Mouse (Mus musculus) spleen, adult 2 months (tissue): ENCODE results near the gene Gm28305. TPM values are rescaled to one million over a fixed set of nuclear protein-coding genes. Genes with fewer than 3 reads are reported as not detected.
A peak's percentile ranks its signal among the peaks of the same experiment; 100 is the strongest.

ENCODE experiments used
- DNase-seq, 2 experiments: peaks; one replicate each; pipeline versions ENCODE4 v3.0.0 to v3.0.0-alpha.2; 2012 to 2021; ENCODE audit warnings: low spot score in 2 of 2, low read depth in 1 of 2
- H3K27ac ChIP-seq: fragments of 200-500 bp; 2 replicates; pipeline ENCODE4 v1.5.1; 2012; ENCODE audit warnings: low read length, inconsistent platforms; ENCODE audit not compliant: insufficient read depth
- H3K27me3 ChIP-seq: fragments of 200-500 bp; 2 replicates; pipeline ENCODE4 v1.6.1; 2012; ENCODE audit warnings: mild to moderate bottlenecking, moderate library complexity, low read length, inconsistent platforms; ENCODE audit not compliant: control insufficient read depth, insufficient read depth
- H3K36me3 ChIP-seq: fragments of 200-500 bp; 2 replicates; pipeline ENCODE4 v1.6.1; 2012; ENCODE audit warnings: mild to moderate bottlenecking, low read length, inconsistent platforms; ENCODE audit not compliant: control insufficient read depth, insufficient read depth
- H3K4me1 ChIP-seq: fragments of 200-500 bp; 2 replicates; pipeline ENCODE4 v1.6.1; 2011; ENCODE audit warnings: inconsistent platforms; ENCODE audit not compliant: control insufficient read depth, insufficient read depth, insufficient read length
- H3K4me3 ChIP-seq: fragments of 200-500 bp; 2 replicates; pipeline ENCODE4 v1.5.1; 2011; ENCODE audit warnings: mild to moderate bottlenecking, inconsistent platforms; ENCODE audit not compliant: insufficient read depth, insufficient read length; ENCODE audit errors: extremely low read depth
- CTCF ChIP-seq: fragments of 200-500 bp; IDR thresholded peaks from 2 replicates; pipeline ENCODE4 v1.5.1; 2011; ENCODE audit warnings: mild to moderate bottlenecking, inconsistent platforms; ENCODE audit not compliant: insufficient read depth, insufficient read length, insufficient replicate concordance; ENCODE audit errors: extremely low read depth
- POLR2A ChIP-seq: fragments of 200-500 bp; IDR thresholded peaks from 2 replicates; pipeline ENCODE4 v1.6.1; 2011; ENCODE audit warnings: low read depth, low read length, inconsistent platforms
- WGBS: fragments of 180-500 bp; shearing (Covaris S2); methylation state at CpG from one replicate; pipeline ENCODE4 v1.1.7; 2018; 5-methylcytosine and 5-hydroxymethylcytosine counted together
- polyA plus RNA-seq: library from polyadenylated mRNA; depleted of rRNA; stranded (reverse); fragments of >200 nt; gene quantifications from 2 replicates; pipeline ENCODE4 v1.2.3, GENCODE M21; 2012

Gm28305 gene
- polyA plus RNA-seq, 1 experiment, result not detected

DNA sequence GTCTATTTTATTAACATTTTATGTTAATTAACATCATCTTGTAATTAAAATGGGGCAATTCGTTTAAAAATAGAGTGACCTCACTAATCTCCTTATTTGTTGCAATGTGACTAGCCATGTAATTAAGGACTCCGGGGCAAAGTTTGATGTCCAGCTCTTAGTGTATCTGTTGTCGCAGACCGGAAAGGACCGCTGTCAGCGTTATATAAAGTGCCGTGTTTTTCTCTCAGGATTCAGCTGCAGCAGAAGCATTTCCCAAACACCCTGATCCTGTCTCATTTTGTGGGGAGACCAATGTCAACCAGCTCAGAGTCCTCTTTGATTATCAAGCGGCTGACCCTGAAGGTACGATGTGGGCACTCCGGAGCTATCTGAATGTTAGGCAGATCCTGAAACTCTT lies 19.4 kb upstream of the Gm28305 start:
- H3K27ac ChIP-seq, result no peak overlapping the region
- WGBS, result 97% methylated on average over 10 of the region's 10 CpGs
- no peak for TF ChIP-seq POLR2A
- TF ChIP-seq CTCF, result no peak
- H3K36me3 ChIP-seq, result no peaks in the 10 kb centered on the region
- no peaks in the 10 kb centered on the region for H3K4me1 ChIP-seq
- no peak for DNase-seq
- no peak overlapping the region for H3K4me3 ChIP-seq
- no peaks in the 10 kb centered on the region for H3K27me3 ChIP-seq

DNA sequence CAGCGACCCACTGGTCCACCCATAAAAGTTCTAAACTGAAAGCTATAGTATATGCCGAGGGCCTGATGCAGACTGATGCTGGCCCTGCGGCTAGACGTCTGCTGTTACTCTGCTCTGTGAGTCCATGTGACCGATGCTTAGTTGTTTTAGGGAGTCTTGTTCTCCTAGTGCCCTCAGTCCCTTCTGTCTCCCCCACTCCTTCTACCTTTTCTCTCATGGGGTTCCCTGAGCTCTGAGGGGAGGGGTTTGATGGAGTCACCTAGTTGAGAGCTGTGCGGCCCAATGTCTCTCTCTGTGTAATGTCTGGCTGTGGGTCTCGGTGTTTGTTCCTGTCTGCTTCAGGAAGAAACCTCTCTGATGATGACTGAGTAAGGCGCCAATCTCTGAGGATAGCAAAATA lies 13.3 kb upstream of the Gm28305 start:
- no peak for TF ChIP-seq CTCF
- no peak for TF ChIP-seq POLR2A
- Histone ChIP-seq H3K4me1 (no peaks in the 10 kb centered on the region), H3K27me3 (no peaks in the 10 kb centered on the region), H3K36me3 (no peaks in the 10 kb centered on the region; the same call in 1 of the 2 replicates), H3K4me3 (no peak overlapping the region), H3K27ac (no peak overlapping the region)
- 94% methylated on average over 8 of the region's 8 CpGs for WGBS
- no peak for DNase-seq

- no peaks in the 10 kb centered on the region for H3K27me3 ChIP-seq
- H3K4me1 ChIP-seq, result no peaks in the 10 kb centered on the region
- TF ChIP-seq CTCF (no peak), POLR2A (no peak)
- H3K4me3 ChIP-seq, result no peak overlapping the region
- DNase-seq, result no peak
- peaks cover 1% of the 10 kb centered on the region; the same call in 1 of the 2 replicates for H3K36me3 ChIP-seq
- WGBS, result 93% methylated on average over 11 of the region's 11 CpGs
- H3K27ac ChIP-seq, result no peak overlapping the region
Measured at GRCm38 (mm10) chr9:104029861-104030260, 10.6 kb upstream of the Gm28305 start.

GRCm38 (mm10) chr9:104034231-104034630 lies 6.2 kb upstream of the Gm28305 start:
- no peaks in the 10 kb centered on the region; the same call in 1 of the 2 replicates for H3K4me1 ChIP-seq
- no peak overlapping the region for H3K4me3 ChIP-seq
- TF ChIP-seq POLR2A (no peak), CTCF (no peak)
- no peaks in the 10 kb centered on the region for H3K27me3 ChIP-seq
- no peak for DNase-seq
- H3K36me3 ChIP-seq, result peaks cover 1% of the 10 kb centered on the region; the same call in 1 of the 2 replicates
- 82% methylated on average over 8 of the region's 8 CpGs for WGBS
- no peak overlapping the region for H3K27ac ChIP-seq

DNA sequence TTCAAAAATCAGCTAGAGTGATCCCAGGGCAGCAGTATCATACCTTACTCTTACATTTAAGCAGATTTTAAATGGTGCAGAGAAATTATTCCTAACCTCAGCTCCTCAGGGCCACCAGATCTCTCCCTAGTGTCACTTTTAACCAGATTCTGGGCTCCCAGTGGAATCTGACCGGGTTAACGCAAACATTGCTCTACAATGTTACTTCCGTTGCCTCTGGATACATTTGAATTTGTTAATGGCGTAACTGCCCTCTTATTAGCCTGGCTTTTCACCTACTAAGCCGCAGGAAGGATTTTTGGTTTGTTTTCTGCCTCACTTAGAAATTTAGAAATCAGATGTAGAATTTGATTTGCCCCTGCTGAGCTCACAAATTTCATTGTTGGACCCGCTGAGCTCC lies 5.7 kb upstream of the Gm28305 start:
- Histone ChIP-seq H3K27ac (no peak overlapping the region), H3K4me1 (no peaks in the 10 kb centered on the region; the same call in 1 of the 2 replicates), H3K4me3 (no peak overlapping the region), H3K27me3 (no peaks in the 10 kb centered on the region), H3K36me3 (peaks cover 1% of the 10 kb centered on the region; the same call in 1 of the 2 replicates)
- DNase-seq, result no peak
- no peak for TF ChIP-seq CTCF
- TF ChIP-seq POLR2A, result no peak
- 85% methylated on average over 6 of the region's 6 CpGs for WGBS

GRCm38 (mm10) chr9:104035261-104036015 lies 5.0 kb upstream of the Gm28305 start:
- peak; percentile 25 to 66 for DNase-seq
- Histone ChIP-seq H3K36me3 (peaks cover 1% of the 10 kb centered on the region; the same call in 1 of the 2 replicates), H3K4me1 (no peaks in the 10 kb centered on the region; the same call in 1 of the 2 replicates), H3K27me3 (no peaks in the 10 kb centered on the region), H3K4me3 (no peak overlapping the region), H3K27ac (no peak overlapping the region)
- TF ChIP-seq POLR2A (no peak), CTCF (peak; percentile 60; the same call in 1 of the 2 replicates)
- WGBS, result 59% methylated on average over 24 of the region's 24 CpGs

DNA sequence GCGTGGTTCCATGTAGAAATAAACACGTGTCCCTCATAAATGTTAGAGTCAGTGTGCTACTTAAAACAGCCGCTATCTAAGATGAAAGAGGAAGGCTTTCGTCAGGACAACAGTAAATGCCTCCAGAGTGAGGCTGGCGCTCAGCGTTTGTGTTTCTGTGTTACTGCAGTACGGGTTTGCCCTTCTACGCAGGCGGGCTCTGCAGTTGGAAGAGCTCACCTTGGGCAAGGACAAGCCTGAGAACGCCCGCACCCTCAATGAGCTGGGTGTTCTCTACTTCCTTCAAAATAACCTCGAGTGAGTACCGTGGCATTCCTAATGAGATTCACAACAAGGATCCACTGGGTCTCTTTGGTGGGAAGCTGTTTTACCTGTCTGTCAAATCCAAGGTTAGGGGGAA lies 2.2 kb upstream of the Gm28305 start:
- H3K36me3 ChIP-seq, result no peaks in the 10 kb centered on the region
- no peak overlapping the region for H3K27ac ChIP-seq
- no peak overlapping the region for H3K4me3 ChIP-seq
- no peaks in the 10 kb centered on the region for H3K27me3 ChIP-seq
- WGBS, result 89% methylated on average over 13 of the region's 13 CpGs
- DNase-seq, result no peak
- H3K4me1 ChIP-seq, result no peaks in the 10 kb centered on the region; the same call in 1 of the 2 replicates
- no peak for TF ChIP-seq CTCF
- TF ChIP-seq POLR2A, result no peak
